Mouse (Mus musculus) ES-E14 (cell line): ENCODE data around the gene Mfsd2b.

Experiments
- CHD2 ChIP-seq: IDR thresholded peaks from 2 replicates; pipeline ENCODE4 v1.6.1; 2014; ENCODE audit warnings: mild to moderate bottlenecking, low read depth, low read length, inconsistent platforms
- HCFC1 ChIP-seq: IDR thresholded peaks from 2 replicates; pipeline ENCODE4 v1.6.1; 2012; ENCODE audit warnings: low read length, inconsistent platforms, borderline replicate concordance; ENCODE audit not compliant: insufficient read depth
- MAFK ChIP-seq: IDR thresholded peaks from 2 replicates; pipeline ENCODE4 v1.6.1; 2014; ENCODE audit warnings: mild to moderate bottlenecking, low read depth, low read length, inconsistent platforms; ENCODE audit not compliant: insufficient read depth
- ZC3H11A ChIP-seq: IDR thresholded peaks from 2 replicates; pipeline ENCODE4 v1.6.1; 2012; ENCODE audit warnings: low read depth, mild to moderate bottlenecking, inconsistent platforms, low read length, borderline replicate concordance
- ZNF384 ChIP-seq: IDR thresholded peaks from 2 replicates; pipeline ENCODE4 v1.6.1; 2012; ENCODE audit warnings: low read depth, low read length, inconsistent platforms

- TF ChIP-seq ZC3H11A (no peak), ZNF384 (no peak), HCFC1 (no peak), MAFK (no peak), CHD2 (no peak)
These were observed 33.4 kb downstream of the Mfsd2b start for GRCm38 (mm10) chr12:4840741-4841140.
